Mouse (Mus musculus) heart, adult 8-10 months (tissue): ENCODE measurements around the gene Sncb. TPM values are rescaled to one million over a fixed set of nuclear protein-coding genes. Genes with fewer than 3 reads are reported as not detected.
"Not testable (repeated sequence)": the region's sequence is repeated elsewhere in the genome, so short reads cannot be mapped to it uniquely, and the experiment has no call there.

Source experiments
- DNase-seq: peaks from one replicate; pipeline ENCODE4 v3.0.0; 2022; ENCODE audit warnings: low spot score
- total RNA-seq, 4 experiments: library from RNA; stranded (reverse); gene quantifications; 2 replicates each; pipeline ENCODE4 v1.2.4; 2022

The Sncb gene
- under 1 TPM in 1 of 4 experiments, not detected in 3; 0.46 TPM for total RNA-seq

DNA sequence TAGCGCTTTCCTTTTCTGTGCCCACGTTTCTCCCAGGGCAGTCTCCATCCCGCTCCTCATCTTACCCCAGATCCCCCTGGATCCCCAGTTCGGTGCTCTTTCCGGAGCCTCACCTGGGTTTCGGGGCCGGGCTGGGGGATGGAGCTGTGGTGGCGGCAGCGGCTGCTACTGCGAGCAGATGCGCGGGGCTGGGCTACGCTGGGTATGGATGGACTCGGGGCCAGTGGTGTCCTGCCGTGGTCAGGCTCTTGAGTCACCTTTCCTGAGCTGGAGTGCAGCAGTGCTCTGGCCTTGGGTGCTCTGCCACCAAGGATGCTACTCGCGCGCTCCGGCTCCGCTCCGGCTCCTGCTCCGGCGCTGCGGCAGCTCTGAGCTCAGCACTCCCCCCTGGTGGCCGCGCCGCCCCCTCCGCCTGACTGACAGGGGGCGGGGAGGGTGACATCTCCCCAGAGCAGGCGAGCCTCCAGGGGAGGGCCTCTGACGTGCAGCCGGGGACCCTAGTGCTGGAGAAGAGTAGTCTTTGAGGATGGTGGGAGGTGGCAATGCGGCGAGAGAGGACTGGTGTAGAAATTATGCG, at the start of gene Sncb:
Gene Sncb, minus strand, starts transcription at position 404 of the 577 bp plus-strand sequence.
- DNase-seq, result no peak

DNA sequence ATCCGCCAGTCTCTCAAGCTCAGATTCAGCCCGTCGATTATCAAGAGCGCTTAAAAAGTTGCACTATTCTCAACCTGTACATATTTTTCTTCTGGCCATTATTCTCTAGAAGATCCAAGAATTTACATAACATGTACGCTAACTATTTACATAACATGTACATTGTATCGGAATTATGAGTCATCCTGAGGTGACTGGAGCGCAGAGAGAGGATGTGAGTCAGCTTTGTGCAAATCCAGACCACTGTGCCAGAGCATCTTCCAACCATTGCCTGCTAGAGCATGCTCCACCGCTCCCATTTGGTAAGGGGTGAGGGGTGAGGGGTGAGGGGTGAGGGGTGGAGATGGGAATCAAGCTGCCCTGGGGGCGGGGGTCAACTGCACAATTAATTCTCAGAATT, 47.0 kb upstream of the Sncb start:
- DNase-seq, result no peak

DNA sequence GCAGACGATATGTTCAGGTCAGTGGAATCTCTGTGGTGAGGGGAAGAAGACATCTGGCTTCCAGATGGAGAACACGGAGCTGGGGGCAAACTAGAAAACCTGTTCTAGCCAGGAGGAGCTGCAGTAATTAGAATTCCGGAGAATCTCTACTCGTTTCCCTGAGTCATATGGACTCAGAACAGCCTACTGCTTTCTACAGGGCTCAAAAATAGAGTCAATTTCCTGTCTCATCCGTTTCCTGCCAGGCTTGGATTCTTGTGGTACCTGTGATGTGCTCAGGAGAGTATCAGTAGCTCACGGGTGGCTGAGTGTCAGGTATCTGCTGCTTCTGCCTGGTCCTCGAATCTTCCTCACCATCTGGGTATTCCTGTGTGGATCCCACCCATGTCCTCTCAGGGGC, 45.1 kb upstream of the Sncb start:
- DNase-seq, result no peak

DNA sequence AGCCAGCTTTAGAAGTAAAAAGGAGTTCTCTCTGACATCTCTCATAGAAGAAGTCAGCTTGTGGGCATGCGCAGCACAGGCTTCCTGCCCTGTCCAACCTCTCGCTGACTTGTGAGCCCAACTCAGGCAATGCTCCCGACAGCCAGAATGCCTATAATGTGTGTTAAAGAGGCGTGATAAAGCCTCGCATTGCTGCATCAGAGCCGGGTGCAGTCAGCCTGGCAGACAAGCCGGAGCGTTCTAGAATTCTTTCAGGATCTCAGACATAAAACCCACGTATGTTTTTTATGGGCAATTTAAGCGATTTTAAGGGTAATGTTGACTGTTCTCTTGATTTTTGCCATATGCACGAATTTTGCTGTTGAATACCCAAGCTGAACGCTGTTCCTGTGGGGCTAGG, 41.7 kb upstream of the Sncb start:
- DNase-seq, result no peak

DNA sequence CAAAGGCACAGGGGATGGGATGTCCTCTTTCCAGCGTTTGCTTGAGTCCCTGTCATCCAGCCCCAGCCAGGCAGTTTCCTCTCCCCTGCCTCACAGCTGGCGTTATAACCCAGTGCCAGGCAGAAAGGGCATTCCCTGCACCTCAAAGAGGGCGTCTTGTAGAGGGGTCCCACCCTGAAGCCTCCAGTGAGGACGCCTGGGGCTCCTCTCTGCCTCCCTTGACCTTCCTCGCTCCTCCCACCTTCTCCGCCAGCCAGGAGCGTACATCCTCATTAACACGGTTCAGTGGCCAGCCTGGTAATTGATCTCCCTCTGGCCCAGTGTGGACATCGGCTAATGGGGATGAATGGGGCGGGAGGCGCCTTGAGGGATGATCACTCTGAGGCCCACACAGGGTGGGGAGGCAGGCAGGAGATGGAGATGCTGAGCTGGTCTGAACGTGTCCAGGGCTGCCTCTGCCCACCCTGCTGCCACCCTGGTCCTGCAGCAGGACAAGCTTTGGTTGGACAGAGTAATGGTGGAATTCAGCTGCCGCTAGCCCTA, 40.1 kb upstream of the Sncb start:
- no peak for DNase-seq

DNA sequence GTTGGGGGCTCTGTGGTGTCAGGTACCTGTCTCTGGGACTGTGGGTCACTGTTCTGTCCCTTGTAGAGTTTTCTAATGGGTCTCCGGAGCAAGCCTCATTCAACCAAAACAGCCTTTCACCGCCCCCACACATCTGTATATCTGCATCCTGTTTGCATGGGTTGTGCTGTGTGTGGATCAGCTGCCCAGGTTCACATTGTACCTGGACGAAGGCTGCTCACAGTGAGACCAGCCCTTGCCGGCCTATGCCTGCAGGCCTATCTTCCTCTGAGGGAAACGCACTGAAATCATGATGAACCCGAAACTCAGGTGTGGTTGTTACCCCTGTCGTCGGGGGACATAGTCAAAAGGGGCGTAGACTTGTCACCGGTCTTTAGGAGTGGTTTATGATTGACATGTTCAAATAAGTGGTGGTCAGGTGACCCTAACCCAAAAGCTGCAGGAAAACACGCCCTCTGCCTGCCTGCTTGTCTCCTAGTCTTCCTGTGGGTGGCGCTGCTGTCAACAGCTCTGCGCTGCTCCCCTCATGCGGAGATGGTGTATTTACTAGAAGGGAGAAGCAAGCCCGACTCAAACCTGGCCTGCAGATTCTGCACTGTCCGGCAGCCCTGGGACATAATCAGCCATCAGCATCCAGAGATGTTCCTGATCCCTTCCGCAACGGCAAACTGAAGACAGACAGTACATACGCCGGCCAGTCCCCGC, 38.9 kb upstream of the Sncb start:
- no peak for DNase-seq

DNA sequence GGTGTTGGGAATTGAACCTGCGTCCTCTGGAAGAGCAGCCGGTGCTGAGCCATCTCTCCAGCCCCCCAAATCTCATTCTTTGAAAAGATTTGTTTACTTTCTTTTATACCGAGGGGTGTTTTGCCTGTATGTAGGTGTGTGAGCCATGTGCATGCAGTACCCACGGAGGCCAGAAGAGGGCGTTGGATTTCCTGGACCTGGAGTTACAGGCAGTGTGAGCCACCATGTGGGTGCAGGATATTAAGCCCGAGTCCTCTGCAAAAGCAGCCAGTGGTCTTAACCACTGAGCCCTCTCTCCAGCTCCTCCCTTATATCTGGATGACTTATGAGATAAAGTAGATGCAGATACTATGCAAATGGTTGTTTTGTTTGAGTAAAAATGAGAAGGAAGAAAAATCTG, 36.6 kb upstream of the Sncb start:
- DNase-seq, result no peak

DNA sequence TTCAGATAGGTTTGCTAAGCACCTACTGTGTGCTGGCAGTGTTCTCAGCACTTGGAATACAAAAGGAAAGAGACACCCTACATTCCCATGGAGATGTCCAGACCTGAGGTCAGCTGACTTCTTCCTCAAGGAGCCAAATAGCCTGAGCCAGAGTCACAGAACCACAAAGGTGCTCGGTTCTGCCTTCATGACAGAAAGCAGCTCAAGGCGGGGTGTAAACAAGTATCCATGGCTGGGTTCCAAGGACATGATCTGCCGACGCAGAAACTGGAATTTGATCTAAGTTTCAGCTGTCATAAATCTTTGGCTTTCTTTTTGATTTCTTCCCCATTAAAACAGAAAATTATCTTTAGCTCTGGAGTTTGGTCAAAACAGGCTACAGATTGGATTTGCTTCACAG, 33.8 kb upstream of the Sncb start:
- DNase-seq, result no peak

DNA sequence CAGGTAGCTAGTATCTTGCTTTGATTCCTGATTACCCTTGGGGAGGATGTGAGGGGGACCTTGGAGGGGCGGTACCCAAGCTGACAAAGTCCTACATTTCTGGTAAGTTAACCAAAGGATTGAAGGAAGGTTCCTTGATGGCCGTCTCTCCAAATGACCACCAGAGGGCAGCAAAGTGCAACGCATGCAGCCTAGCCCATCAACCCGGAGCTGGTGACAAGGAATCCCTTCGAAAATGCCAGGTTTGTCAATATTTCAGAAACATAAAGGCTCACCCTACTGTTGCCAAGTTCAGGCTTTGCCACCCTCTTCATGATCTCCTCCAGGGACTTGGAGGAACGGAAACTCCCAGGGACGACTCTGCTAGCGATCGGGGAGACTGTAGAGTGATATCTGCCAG, 33.3 kb upstream of the Sncb start:
- DNase-seq, result peak; percentile 75

DNA sequence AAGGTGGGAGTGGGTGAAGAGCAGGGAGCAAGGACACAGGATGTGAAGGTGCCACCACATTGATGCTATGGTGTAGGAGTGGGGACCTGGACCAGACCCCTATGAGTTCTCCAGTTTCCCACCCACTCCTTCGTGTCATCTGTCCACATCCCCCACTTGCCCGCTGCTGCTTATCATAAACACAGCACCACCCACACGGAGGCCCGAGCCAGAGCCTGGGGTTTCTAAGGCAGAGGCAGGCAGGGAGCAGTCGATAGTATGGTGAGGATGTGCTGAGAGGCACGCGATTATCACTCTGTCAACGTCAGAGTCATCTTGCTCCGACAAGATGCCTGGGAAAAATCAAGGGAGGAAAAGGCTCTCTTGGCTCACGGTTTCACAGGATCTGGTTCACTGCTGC, 32.3 kb upstream of the Sncb start:
- no peak for DNase-seq

DNA sequence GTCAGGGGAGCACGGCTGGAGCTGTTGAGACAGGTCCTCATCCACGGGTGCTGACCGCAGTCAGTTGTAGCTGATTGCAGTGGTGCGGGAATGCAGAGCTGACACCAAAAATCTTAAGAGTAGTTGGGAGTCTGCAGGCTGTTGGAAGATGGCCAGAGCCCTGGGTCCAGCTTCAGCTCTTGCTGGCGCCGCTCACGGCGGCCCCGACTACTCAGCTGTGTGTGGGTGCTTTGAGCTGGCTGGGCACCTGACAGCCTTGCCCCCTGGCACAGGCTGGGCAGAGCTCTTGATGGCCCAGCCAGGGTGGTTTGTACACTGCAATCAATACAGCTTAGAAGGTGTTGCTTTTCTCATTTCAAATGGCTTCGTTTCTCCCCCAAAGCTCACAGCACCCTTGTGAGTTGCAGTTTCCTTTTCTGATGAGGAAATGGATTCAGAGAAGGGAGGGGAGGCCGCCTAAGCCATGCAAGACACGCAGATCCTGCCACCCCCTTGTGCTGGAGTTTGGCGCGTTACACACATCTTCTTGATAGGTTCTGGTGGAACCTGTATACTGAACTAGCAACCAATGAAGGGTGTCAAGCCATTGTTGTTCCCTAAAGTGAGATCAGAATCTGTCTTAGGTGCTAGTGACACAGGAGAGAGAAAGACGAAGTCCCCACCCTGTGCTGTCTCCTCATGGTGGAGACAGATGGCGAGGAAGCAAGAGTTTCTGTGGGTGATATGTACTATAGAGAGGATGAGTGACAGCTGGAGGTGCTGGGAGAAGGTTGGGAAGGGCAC, 31.7 kb upstream of the Sncb start:
- no peak for DNase-seq

DNA sequence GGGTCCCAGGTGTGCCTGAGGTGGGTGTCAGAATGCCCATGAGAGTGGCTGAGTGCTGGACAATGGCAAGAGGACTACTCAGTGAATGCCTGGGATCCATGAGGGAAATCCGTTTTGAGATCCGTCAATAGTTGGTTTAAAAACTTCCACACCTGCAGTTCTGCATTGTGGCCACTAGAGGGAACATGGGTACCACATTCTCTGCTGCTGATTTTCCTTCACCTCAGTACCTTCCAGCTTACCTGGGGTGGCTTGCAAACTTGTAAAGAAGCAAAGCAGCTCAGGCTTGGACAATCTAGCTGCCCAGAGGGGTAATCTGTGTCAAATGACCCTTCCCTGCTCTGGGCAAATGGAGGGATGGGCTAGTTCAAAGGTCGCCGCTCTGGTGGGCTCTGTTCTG, 31.0 kb upstream of the Sncb start:
- peak; percentile 36 for DNase-seq

DNA sequence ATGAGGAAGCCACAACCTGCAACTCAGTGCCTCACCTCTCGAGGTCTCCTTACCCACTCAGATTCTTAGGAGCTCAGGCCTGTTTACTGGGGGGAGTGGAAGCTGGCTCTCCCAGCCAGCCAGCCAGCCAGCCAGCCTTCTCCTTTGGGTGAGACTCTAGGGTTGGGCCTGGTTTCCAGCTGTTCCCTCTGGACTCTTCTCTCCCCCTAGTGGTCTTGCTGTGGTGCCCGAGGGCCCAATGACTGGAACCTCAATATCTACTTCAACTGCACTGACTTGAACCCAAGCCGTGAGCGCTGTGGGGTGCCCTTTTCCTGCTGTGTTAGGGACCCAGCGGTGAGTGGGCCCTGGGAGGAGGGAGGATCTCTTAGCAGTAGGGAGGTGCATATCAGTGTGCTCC, 28.4 kb upstream of the Sncb start:
- no peak for DNase-seq

DNA sequence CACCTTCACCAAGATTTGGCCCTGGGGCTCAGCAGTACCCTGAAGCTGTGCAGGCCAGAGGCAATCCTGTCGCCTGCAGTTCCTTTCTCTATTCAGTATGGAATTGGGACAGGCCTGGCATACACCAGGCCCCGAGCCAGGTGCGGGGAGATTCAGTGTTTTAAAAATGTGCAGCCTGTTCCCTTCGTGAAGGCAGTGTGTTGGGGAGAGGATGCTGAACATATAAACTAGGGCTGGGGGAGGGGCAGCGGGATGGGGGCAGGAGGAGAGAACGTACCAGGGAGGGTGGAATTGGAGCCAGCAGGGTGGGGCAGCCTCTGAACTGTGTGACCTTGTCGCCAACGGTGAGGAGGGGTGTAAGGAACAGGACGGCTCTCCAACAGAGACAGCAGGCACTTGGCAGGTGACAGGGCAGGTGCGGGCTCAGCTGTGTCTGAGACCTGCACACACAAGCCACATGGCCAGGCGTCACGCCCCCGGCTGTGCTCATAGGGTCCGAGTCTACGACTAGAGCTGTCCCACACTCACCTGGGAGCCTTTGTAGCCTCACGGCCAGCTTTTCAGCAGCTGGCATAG, 27.7 kb upstream of the Sncb start:
- DNase-seq, result no peak

DNA sequence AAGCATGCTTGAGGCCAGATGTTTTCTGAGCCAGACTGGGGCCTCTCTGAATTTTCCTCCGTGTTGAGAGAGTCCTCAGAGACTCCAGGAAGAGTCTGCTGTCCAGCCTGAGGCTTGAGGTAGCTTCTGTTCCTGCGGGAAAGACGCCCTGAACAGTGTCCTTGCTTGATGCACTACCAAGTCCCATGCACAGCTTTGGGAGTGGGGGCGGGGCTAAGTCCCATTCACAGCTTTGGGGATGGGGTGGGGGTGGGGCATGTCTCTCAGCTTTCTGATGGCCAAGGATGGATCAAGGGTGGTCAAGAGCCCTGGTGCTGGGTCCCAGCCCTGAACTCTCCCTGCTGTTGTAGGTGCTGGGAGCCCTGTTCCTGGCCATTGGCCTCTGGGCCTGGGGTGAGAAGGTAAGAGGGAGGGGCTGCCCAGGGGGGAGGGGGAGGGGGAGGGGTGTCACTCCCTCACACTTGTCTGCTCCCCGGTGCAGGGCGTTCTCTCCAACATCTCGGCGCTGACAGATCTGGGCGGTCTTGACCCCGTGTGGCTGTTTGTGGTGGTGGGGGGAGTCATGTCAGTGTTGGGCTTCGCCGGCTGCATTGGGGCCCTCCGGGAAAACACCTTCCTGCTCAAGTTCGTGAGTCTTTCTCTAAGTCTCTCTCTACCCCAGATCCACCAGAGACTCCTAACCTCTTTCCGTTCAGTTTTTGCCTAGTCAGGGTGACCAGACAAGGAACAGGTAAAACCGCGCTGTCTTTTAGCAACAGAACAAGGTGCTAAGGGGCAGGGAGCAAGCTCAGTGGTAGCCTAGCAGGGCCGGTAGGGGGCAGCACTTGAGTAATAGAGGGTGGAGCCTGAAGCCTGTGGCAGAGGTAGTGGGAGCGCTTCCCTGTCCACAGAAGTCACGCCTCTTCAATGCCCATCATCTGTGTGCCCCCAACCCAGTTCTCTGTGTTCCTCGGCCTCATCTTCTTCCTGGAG, 26.1 kb upstream of the Sncb start:
- DNase-seq, result no peak

DNA sequence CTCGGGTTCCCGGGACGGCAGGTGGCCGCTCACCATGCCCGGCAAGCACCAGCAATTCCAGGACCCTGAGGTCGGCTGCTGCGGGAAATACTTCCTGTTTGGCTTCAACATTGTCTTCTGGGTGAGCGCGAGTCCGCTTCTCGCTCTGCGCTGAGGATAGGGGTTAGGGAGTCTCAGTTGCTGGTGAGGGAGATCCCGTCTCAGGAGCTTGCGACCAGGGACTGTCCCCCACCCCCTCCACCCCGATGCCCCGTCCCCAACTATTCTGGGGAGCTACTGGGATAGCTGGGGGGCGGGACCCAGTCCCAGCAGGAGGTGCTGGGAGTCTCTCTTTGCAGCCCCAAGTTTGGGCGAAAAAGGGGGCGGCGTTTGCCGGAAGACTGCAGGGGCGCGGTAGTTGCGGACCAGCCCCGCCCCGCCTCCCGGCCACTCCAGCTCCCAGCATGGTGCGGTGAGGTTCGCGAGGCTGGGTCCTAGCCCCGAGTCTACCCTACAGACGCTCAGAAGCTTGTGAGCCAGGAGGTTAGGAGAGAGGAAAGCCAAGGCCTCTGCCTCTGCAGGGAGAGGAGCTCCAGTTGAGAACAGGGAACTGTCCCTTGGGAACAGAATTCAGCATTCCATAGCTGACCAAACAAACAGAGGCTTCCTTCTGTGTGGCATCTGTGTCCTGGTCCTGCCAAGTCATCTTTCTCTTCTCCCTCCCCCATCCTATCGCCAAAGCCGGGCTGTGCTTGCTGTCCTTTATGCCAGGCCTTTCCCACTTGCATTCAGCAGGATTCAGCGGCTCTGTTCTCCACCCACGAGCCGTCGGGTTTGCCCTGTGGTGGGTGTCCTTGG, 23.4 kb upstream of the Sncb start:
- DNase-seq, result peak; percentile 31

DNA sequence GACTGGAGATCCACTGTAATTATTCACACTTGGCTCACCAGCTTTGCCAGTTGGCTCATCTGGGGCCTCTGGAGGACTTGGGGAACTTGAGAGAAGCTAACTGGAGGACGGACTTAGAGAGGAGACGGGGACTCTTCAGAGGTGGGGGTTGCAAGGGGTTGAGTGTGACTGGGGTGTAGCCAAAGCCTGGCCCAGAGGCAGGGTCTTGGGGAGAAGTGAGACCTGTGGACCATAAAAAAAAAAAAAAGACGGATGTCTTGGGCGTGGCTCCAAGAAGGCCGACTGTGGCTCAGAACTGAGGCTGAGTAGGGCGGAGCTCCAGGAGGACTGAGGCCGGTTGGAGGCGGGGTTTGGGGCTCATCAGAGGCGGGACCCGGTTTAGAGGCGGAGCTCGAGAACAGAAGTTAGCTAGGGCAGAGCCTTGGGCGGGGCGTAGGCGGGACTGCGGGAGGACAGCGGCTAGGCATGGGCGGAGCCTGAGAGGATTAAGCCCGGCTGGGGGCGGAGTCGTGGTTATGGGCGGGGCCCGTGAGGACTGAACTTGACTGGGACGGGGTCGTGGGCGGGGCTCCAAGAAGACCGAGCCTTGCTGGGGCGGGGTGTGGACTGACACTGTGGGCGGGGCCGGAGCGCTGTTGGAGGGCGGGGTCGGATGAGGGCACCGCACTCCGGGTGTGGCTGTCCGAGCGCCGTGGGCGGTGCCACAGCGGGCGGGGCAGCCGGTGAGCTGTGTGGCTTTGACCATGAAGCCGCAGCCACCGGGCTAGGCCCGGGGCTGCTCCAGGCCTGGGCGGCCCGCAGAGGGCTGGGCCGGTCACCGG, 22.6 kb upstream of the Sncb start, which contains the start of gene Tspan17:
Gene Tspan17, plus strand, starts transcription at position 638 of the 821 bp plus-strand sequence.
- DNase-seq, result peak; percentile 97

DNA sequence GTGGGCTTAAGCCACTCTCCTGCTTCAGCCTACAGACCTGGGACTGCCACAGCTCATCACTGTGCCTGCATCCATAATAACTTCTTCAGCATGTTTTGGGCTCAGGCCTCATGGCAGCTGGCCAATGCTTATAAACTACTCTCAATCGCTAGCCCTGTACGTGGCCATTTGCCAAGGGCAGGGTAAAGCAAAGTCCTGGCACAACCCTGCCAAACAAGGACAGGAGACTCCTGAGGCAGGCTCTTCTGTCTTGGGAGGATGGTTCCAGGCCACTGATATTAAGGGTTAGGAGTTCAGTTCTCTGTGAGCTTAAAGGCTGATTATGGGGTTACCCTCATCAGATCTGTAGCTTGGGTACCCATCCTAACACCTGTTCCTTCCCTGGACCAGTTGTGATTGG, 21.2 kb upstream of the Sncb start:
- DNase-seq, result not testable (repeated sequence)

DNA sequence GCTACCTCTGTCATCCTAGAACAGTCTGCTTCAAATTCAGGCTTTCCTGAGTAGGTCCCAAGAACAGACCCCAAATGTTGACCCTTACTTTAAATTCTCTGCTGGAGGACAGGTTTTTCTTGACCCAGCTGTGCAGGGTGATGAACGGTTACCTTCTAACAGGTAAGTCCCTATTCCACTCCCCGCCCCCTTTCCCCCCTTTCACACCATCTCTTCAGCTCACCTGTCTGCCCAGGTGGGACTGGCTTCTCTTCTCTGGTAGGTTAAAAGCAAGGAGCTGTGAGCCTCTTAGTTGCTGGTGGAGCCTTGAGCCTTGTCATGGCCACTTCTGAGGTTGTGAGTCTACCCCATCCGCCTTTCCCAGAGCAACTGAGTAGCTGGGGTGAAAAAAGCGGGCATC, 17.3 kb upstream of the Sncb start, which contains the start of gene Eif4e1b:
Gene Eif4e1b, plus strand, starts transcription at position 301 of the 400 bp plus-strand sequence.
- no peak for DNase-seq
